Mouse (Mus musculus) myocyte (in vitro differentiated cells): ENCODE results near the gene Kpna4. TPM values are rescaled to one million over a fixed set of nuclear protein-coding genes. Genes with fewer than 3 reads are reported as not detected.
"Not testable (repeated sequence)": the region's sequence is repeated elsewhere in the genome, so short reads cannot be mapped to it uniquely, and the experiment has no call there.

Experiments used
- H3K27me3 ChIP-seq: one replicate; pipeline ENCODE4 v1.6.1; 2011; ENCODE audit not compliant: control insufficient read depth, insufficient read depth, insufficient read length
- H3K36me3 ChIP-seq: one replicate; pipeline ENCODE4 v1.6.1; 2011; ENCODE audit not compliant: control insufficient read depth, insufficient read depth
- H3K4me2 ChIP-seq: one replicate; pipeline ENCODE4 v1.6.1; 2011; ENCODE audit warnings: low read depth, control low read depth
- H3K4me3 ChIP-seq: one replicate; pipeline ENCODE4 v1.5.1; 2011; ENCODE audit warnings: mild to moderate bottlenecking, control low read depth, moderate library complexity
- H3K79me2 ChIP-seq: one replicate; pipeline ENCODE4 v1.6.1; 2011; ENCODE audit not compliant: control insufficient read depth, insufficient read depth
- H3ac ChIP-seq: one replicate; pipeline ENCODE4 v1.6.1; 2011; ENCODE audit not compliant: control insufficient read depth, insufficient read length
- CEBPB ChIP-seq: IDR thresholded peaks from 2 replicates; pipeline ENCODE4 v1.6.1; 2011; ENCODE audit warnings: mild to moderate bottlenecking, moderate library complexity; ENCODE audit not compliant: poor library complexity, insufficient read depth, severe bottlenecking
- E2F4 ChIP-seq: IDR thresholded peaks from one replicate; pipeline ENCODE4 v1.6.1; 2011; ENCODE audit warnings: mild to moderate bottlenecking, control low read depth, moderate library complexity; ENCODE audit not compliant: insufficient read depth
- MAX ChIP-seq: IDR thresholded peaks from one replicate; pipeline ENCODE4 v1.6.1; 2011; ENCODE audit warnings: low read depth, mild to moderate bottlenecking, control low read depth
- MYOD1 ChIP-seq, 3 experiments: IDR thresholded peaks; one replicate each; pipeline ENCODE4 v1.6.1; 2011; ENCODE audit warnings: control low read depth in 2 of 3, low read depth in 2 of 3, mild to moderate bottlenecking in 2 of 3, moderate library complexity in 1 of 3; ENCODE audit not compliant: insufficient read length in 2 of 3, control insufficient read depth in 1 of 3
- MYOG ChIP-seq, 3 experiments: IDR thresholded peaks; one replicate each; pipeline ENCODE4 v1.6.1; 2011; ENCODE audit warnings: control low read depth in 2 of 3, low read depth in 2 of 3, mild to moderate bottlenecking in 2 of 3; ENCODE audit not compliant: insufficient read length in 2 of 3, control insufficient read depth in 1 of 3, insufficient read depth in 1 of 3
- POLR2A ChIP-seq: IDR thresholded peaks from one replicate; pipeline ENCODE4 v1.6.1; 2011; ENCODE audit warnings: low read depth, mild to moderate bottlenecking, control low read depth, moderate library complexity; ENCODE audit not compliant: insufficient read length
- POLR2AphosphoS2 ChIP-seq: IDR thresholded peaks from one replicate; pipeline ENCODE4 v1.6.1; 2011; ENCODE audit warnings: low read depth, control low read depth; ENCODE audit not compliant: insufficient read length
- REST ChIP-seq: IDR thresholded peaks from one replicate; pipeline ENCODE4 v1.6.1; 2011; ENCODE audit warnings: mild to moderate bottlenecking, control low read depth, moderate library complexity; ENCODE audit not compliant: insufficient read depth, insufficient read length
- SRF ChIP-seq: IDR thresholded peaks from one replicate; pipeline ENCODE4 v1.6.1; 2011; ENCODE audit warnings: low read depth; ENCODE audit not compliant: control insufficient read depth, insufficient read length
- TCF12 ChIP-seq: IDR thresholded peaks from one replicate; pipeline ENCODE4 v1.6.1; 2011; ENCODE audit warnings: mild to moderate bottlenecking, control low read depth; ENCODE audit not compliant: poor library complexity, insufficient read depth, severe bottlenecking
- TCF3 ChIP-seq: IDR thresholded peaks from one replicate; pipeline ENCODE4 v1.6.1; 2011; ENCODE audit warnings: low read depth, control low read depth; ENCODE audit not compliant: insufficient read length
- USF1 ChIP-seq: IDR thresholded peaks from one replicate; pipeline ENCODE4 v1.6.1; 2011; ENCODE audit warnings: low read depth, mild to moderate bottlenecking, control low read depth, moderate library complexity
- polyA plus RNA-seq: library from polyadenylated mRNA; unstranded; fragments of >200 nt; fragmentation: generic; extraction: Trizol; gene quantifications from one replicate; pipeline ENCODE4 v1.2.1, GENCODE M21; 2012; ENCODE audit warnings: missing spikeins

The Kpna4 gene
- polyA plus RNA-seq, 1 experiment = 23.0 TPM

DNA sequence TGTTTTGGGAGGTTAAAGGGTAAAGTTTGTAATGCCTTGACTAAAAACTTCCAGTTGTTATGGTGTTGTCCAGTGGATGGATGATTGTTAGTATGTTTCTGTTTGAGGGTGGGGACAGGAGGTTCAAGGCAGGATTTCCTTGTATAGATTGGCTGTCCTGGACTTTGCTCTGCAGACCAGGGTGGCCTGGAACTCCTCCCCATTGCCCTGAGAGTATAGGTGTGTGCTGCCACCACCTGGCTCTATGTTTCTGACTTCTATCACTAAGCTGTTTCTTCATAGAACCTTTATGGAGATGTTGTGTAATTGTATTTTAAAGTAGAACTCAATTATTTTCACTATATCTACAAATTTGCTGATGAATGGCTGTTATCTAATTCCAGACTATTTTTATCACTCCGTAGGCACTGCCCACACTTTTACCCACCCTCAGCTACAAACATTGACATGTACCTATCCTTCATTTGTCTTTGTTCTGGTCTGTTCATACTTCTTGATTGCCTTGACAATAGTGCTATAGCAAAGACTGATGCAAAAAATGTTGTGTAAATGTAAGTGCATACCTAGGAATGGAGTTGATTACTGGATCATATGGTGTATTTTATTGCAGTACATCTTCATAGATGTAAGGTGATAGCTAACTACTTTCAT, 100.7 kb downstream of the Kpna4 start:
- Histone ChIP-seq H3K27me3 (no peaks in the 10 kb centered on the region), H3K4me2 (no peak overlapping the region), H3K4me3 (no peak overlapping the region), H3ac (no peak overlapping the region), H3K36me3 (peaks cover 84% of the 10 kb centered on the region), H3K79me2 (peaks cover 5% of the 10 kb centered on the region)
- TF ChIP-seq REST (no peak), CEBPB (no peak), POLR2AphosphoS2 (no peak), TCF12 (no peak)

GRCm38 (mm10) chr3:69020764-69021163, 106.1 kb downstream of the Kpna4 start:
- no peaks in the 10 kb centered on the region for H3K27me3 ChIP-seq
- no peak overlapping the region for H3ac ChIP-seq
- peaks cover 73% of the 10 kb centered on the region for H3K36me3 ChIP-seq
- no peak overlapping the region for H3K4me2 ChIP-seq
- H3K79me2 ChIP-seq = peaks cover 15% of the 10 kb centered on the region
- TF ChIP-seq CEBPB (no peak), POLR2AphosphoS2 (no peak)
- H3K4me3 ChIP-seq = no peak overlapping the region

GRCm38 (mm10) chr3:69020285-69020684, 106.6 kb downstream of the Kpna4 start:
- peaks cover 70% of the 10 kb centered on the region for H3K36me3 ChIP-seq
- H3K79me2 ChIP-seq = peaks cover 15% of the 10 kb centered on the region
- no peak overlapping the region for H3ac ChIP-seq

DNA sequence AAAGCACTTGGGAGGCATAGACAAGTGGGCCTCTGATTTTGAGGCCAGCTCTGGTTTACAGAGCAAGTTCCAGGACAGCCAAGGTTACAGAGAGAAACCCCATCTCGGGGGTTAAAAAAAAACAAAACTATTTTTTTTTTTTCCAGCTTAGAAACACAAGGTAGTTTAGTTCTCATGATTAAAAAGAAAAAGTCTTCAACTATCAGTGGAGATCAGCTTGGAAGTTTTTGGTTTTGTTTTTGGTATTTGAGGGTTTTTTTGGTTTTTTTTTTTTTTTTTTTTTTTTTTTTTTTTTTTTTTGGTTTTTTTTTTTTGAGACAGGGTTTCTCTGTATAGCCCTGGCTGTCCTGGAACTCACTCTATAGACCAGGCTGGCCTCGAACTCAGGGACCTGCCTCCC, 108.3 kb downstream of the Kpna4 start:
- H3K36me3 ChIP-seq = peaks cover 65% of the 10 kb centered on the region
- not testable (repeated sequence) for H3K4me3 ChIP-seq, H3ac ChIP-seq, H3K27me3 ChIP-seq, H3K4me2 ChIP-seq
- peaks cover 32% of the 10 kb centered on the region for H3K79me2 ChIP-seq

More at GRCm38 (mm10) chr3:69020285-69020684, 106.6 kb downstream of the Kpna4 start:
- no peaks in the 10 kb centered on the region for H3K27me3 ChIP-seq
- no peak overlapping the region for H3K4me3 ChIP-seq
- no peak overlapping the region for H3K4me2 ChIP-seq
- TF ChIP-seq POLR2AphosphoS2 (no peak), E2F4 (no peak)

- Histone ChIP-seq H3K4me2 (no peak overlapping the region), H3ac (no peak overlapping the region), H3K36me3 (peaks cover 57% of the 10 kb centered on the region), H3K27me3 (no peaks in the 10 kb centered on the region), H3K4me3 (no peak overlapping the region), H3K79me2 (peaks cover 46% of the 10 kb centered on the region)
- TF ChIP-seq TCF12 (no peak), POLR2AphosphoS2 (no peak), SRF (no peak), E2F4 (no peak), MYOG (IDR thresholded peaks at IDR 0.05; ENCODE audit: control insufficient read depth in 1 of 3, insufficient read depth in 1 of 3, insufficient read length in 2 of 3, low read depth in 2 of 3) (no peak), REST (no peak), USF1 (no peak), MAX (no peak), MYOD1 (IDR thresholded peaks at IDR 0.05; ENCODE audit: control insufficient read depth in 1 of 3, insufficient read length in 2 of 3, low read depth in 2 of 3) (no peak), CEBPB (no peak), POLR2A (no peak), TCF3 (no peak)
Measured at GRCm38 (mm10) chr3:69017181-69017580, 109.7 kb downstream of the Kpna4 start.

Other genes starting within 250 kb of the Kpna4 start
- gene Ift80, start 122.5 kb downstream of the Kpna4 start, polyA plus RNA-seq = 3.5 TPM
- gene Smc4, start 122.4 kb downstream of the Kpna4 start, polyA plus RNA-seq = 14.2 TPM
- gene Trim59, start 82.4 kb downstream of the Kpna4 start, polyA plus RNA-seq = 8.2 TPM
- gene Arl14, start 95.3 kb upstream of the Kpna4 start, polyA plus RNA-seq = not detected
- 6.8 TPM for gene Ppm1l, start 189.7 kb upstream of the Kpna4 start, polyA plus RNA-seq